Mouse (Mus musculus) CH12.LX (cell line): Measurements from ENCODE around the gene Lair1. TPM values are rescaled to one million over a fixed set of nuclear protein-coding genes. Genes with fewer than 3 reads are reported as not detected.
A peak's percentile ranks its signal among the peaks of the same experiment; 100 is the strongest.

Experiments
- DNase-seq: peaks from one replicate; pipeline ENCODE4 v3.0.0-alpha.2; 2013; ENCODE audit errors: extremely low read depth
- H3K27ac ChIP-seq: 2 replicates; pipeline ENCODE4 v1.5.1; 2012; ENCODE audit warnings: low read depth, mild to moderate bottlenecking, control low read depth, moderate library complexity; ENCODE audit not compliant: insufficient read depth
- H3K27me3 ChIP-seq: replicated peaks from 2 replicates; pipeline ENCODE3; 2012; ENCODE audit warnings: inconsistent platforms
- H3K36me3 ChIP-seq, 2 experiments: replicated peaks in 1 of 2; 2 replicates each; pipeline versions ENCODE3 to v1.6.1; 2012; ENCODE audit warnings: inconsistent platforms in 1 of 2, low read length in 1 of 2, mild to moderate bottlenecking in 1 of 2, mixed read lengths in 1 of 2, moderate library complexity in 1 of 2; ENCODE audit not compliant: control insufficient read depth in 1 of 2, insufficient read depth in 1 of 2
- H3K4me1 ChIP-seq, 2 experiments: 2 replicates each; pipeline ENCODE4 v1.6.1; 2012; ENCODE audit warnings: inconsistent platforms in 1 of 2, moderate library complexity in 1 of 2; ENCODE audit not compliant: insufficient read depth in 2 of 2, control insufficient read depth in 1 of 2
- H3K4me2 ChIP-seq: 2 replicates; pipeline ENCODE4 v1.6.1; 2012; ENCODE audit warnings: low read depth, mild to moderate bottlenecking, control low read depth; ENCODE audit not compliant: poor library complexity, insufficient read depth, severe bottlenecking
- H3K4me3 ChIP-seq, 3 experiments: fragments of 150-350 bp in 1 of 3; sonication (generic) in 1 of 3; replicated peaks in 1 of 3; 2 replicates each; pipeline versions ENCODE3 to v1.5.1; 2011 to 2012; ENCODE audit warnings: low read depth in 2 of 3, low read length in 2 of 3, mild to moderate bottlenecking in 2 of 3, moderate library complexity in 2 of 3, control low read depth in 1 of 3, improper control_type of control experiment in 1 of 3, inconsistent platforms in 1 of 3, mixed read lengths in 1 of 3; ENCODE audit not compliant: poor library complexity in 1 of 3
- H3K79me2 ChIP-seq: replicated peaks from 2 replicates; pipeline ENCODE4 v1.6.1; 2012; ENCODE audit warnings: mild to moderate bottlenecking, moderate library complexity; ENCODE audit not compliant: control insufficient read depth, poor library complexity, insufficient read depth, severe bottlenecking; ENCODE audit errors: extremely low read depth
- H3K9ac ChIP-seq: 2 replicates; pipeline ENCODE4 v1.6.1; 2012; ENCODE audit warnings: low read depth, mild to moderate bottlenecking, control low read depth, moderate library complexity; ENCODE audit not compliant: insufficient read depth
- H3K9me3 ChIP-seq: replicated peaks from 2 replicates; pipeline ENCODE3; 2012; ENCODE audit warnings: low read length, inconsistent platforms, mixed read lengths
- BHLHE40 ChIP-seq: IDR thresholded peaks from 2 replicates; pipeline ENCODE4 v1.6.1; 2011; ENCODE audit warnings: mild to moderate bottlenecking, low read depth, low read length, improper control_type of control experiment
- CTCF ChIP-seq, 2 experiments: IDR thresholded peaks in 1 of 2; conservative IDR thresholded peaks in 1 of 2; 2 replicates each; pipeline ENCODE4 v1.5.1; 2011 to 2012; ENCODE audit warnings: low read depth in 2 of 2, low read length in 2 of 2, improper control_type of control experiment in 1 of 2, inconsistent platforms in 1 of 2, mild to moderate bottlenecking in 1 of 2, moderate library complexity in 1 of 2
- GABPA ChIP-seq: IDR thresholded peaks from 2 replicates; pipeline ENCODE4 v1.6.1; 2012; ENCODE audit warnings: low read depth, low read length, improper control_type of control experiment, inconsistent platforms; ENCODE audit not compliant: insufficient replicate concordance
- HCFC1 ChIP-seq: IDR thresholded peaks from 2 replicates; pipeline ENCODE4 v1.6.1; 2012; ENCODE audit warnings: low read depth, mild to moderate bottlenecking, inconsistent platforms, low read length, improper control_type of control experiment
- MAFK ChIP-seq: IDR thresholded peaks from 2 replicates; pipeline ENCODE4 v1.6.1; 2011; ENCODE audit warnings: low read length, improper control_type of control experiment; ENCODE audit not compliant: insufficient replicate concordance
- MEF2A ChIP-seq: IDR thresholded peaks from 2 replicates; pipeline ENCODE4 v1.6.1; 2014; ENCODE audit warnings: low read depth, mild to moderate bottlenecking, inconsistent platforms, low read length, improper control_type of control experiment, borderline replicate concordance
- NELFE ChIP-seq: IDR thresholded peaks from 2 replicates; pipeline ENCODE4 v1.6.1; 2011; ENCODE audit warnings: low read depth, low read length, improper control_type of control experiment
- PAX5 ChIP-seq: IDR thresholded peaks from 2 replicates; pipeline ENCODE4 v1.6.1; 2012; ENCODE audit warnings: low read length, inconsistent platforms, mixed read lengths
- RAD21 ChIP-seq: IDR thresholded peaks from 2 replicates; pipeline ENCODE4 v1.6.1; 2011; ENCODE audit warnings: low read depth, mild to moderate bottlenecking, low read length, improper control_type of control experiment, moderate library complexity
- SIN3A ChIP-seq: IDR thresholded peaks from 2 replicates; pipeline ENCODE4 v1.6.1; 2012; ENCODE audit warnings: low read length, improper control_type of control experiment, inconsistent platforms
- SMC3 ChIP-seq: IDR thresholded peaks from 2 replicates; pipeline ENCODE4 v1.6.1; 2011; ENCODE audit warnings: low read depth, low read length, improper control_type of control experiment
- USF1 ChIP-seq: IDR thresholded peaks from 2 replicates; pipeline ENCODE4 v1.6.1; 2014; ENCODE audit warnings: low read depth, mild to moderate bottlenecking, inconsistent platforms, low read length, improper control_type of control experiment
- USF2 ChIP-seq: conservative IDR thresholded peaks from 2 replicates; pipeline ENCODE4 v1.6.1; 2011; ENCODE audit warnings: low read depth, low read length, improper control_type of control experiment
- ZKSCAN1 ChIP-seq: IDR thresholded peaks from 2 replicates; pipeline ENCODE4 v1.6.1; 2012; ENCODE audit warnings: low read depth, inconsistent platforms, low read length, improper control_type of control experiment, borderline replicate concordance
- ZNF384 ChIP-seq: IDR thresholded peaks from 2 replicates; pipeline ENCODE4 v1.6.1; 2012; ENCODE audit warnings: low read depth, low read length, improper control_type of control experiment, inconsistent platforms
- dilution Hi-C: fragments of 300-500 bp; cut with MboI; formaldehyde crosslinking; loops from 2 replicates; pipeline ENCODE4 v1.14.3; 2020; ENCODE audit warnings: low sequenced_read_pairs; ENCODE audit not compliant: extremely low pct_unique_long_range_greater_than_20kb, extremely low pct_ligation_motif_present
- in situ Hi-C: fragments of 300-500 bp; cut with MboI; formaldehyde crosslinking; loops from 3 replicates; pipeline ENCODE4 v1.14.3; 2019; ENCODE audit warnings: low sequenced_read_pairs, low pct_ligation_motif_present, low pct_unique_long_range_greater_than_20kb, mixed read lengths
- polyA plus RNA-seq: library from polyadenylated mRNA; unstranded; fragments of >175 nt; gene quantifications from 2 replicates; pipeline ENCODE4 v1.2.1, GENCODE M21; 2012; ENCODE audit warnings: low read depth; ENCODE audit not compliant: insufficient read length
- total RNA-seq, 2 experiments: library from RNA; depleted of rRNA; stranded (reverse); fragments of 300-350 nt in 1 of 2; fragments of >200 nt in 1 of 2; gene quantifications; 2 replicates each; pipeline ENCODE4 v1.2.3; 2012 to 2014

Gene Lair1
- total RNA-seq (2012; rRNA removed) (0.21 and 0.38 TPM in 2 replicates), total RNA-seq (2014; rRNA removed) (4.6 TPM in 2 replicates), polyA plus RNA-seq (3.1 and 4.0 TPM in 2 replicates)

DNA sequence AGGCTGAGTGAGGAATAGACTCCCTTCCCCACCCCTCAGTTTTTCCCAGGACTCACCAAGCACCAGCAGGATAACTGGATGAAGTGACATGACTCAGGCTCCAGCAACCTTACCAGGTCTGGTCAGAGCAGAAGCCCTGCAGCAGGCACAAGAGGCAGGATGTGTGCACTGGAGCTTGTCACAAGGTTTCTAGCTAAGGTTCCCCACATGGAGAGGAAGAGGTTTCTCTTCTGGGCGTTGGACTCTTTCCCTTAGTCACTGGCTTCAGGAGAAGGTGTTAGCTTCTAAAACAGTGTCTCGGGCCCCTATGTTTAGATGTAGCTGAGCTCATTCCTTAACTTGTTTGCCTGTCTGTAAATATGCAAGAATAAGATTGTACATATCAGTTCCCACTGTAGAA, at the start of gene Lair1:
Gene Lair1, minus strand, starts transcription at position 192 of the 400 bp plus-strand sequence.
- H3K79me2 ChIP-seq, result no peaks in the 10 kb centered on the region
- in situ Hi-C loops (no loop called here), dilution Hi-C loops (no loop called here)
- H3K36me3 ChIP-seq, result no peaks in the 10 kb centered on the region
- peaks cover 6 to 21% of the 10 kb centered on the region in 2 experiments; a peak in 3 of 4 replicates for H3K4me1 ChIP-seq
- peak; percentile 41 for DNase-seq
- H3K4me3 ChIP-seq, result no peak within 1 kb of the TSS
- H3K9me3 ChIP-seq, result no peaks in the 10 kb centered on the region
- H3K27me3 ChIP-seq, result no peaks in the 10 kb centered on the region
- H3K9ac ChIP-seq, result no peak within 1 kb of the TSS
- no peak within 1 kb of the TSS; the same call in 1 of the 2 replicates for H3K4me2 ChIP-seq
- no peak within 1 kb of the TSS for H3K27ac ChIP-seq
- no peak for TF ChIP-seq GABPA
- TF ChIP-seq USF1, result no peak
- no peak for TF ChIP-seq HCFC1
- no peak for TF ChIP-seq SMC3
- no peak for TF ChIP-seq ZKSCAN1
- TF ChIP-seq MEF2A, result no peak
- TF ChIP-seq, all 38 proteins: peak for 0

GRCm38 (mm10) chr7:4111766-4112165, 48.8 kb upstream of the Lair1 start:
- Histone ChIP-seq H3K4me1 (no peaks in the 10 kb centered on the region), H3K4me2 (no peak overlapping the region), H3K9ac (no peak overlapping the region), H3K36me3 (no peaks in the 10 kb centered on the region), H3K4me3 (no peak overlapping the region), H3K79me2 (no peaks in the 10 kb centered on the region), H3K27ac (no peak overlapping the region), H3K9me3 (no peaks in the 10 kb centered on the region), H3K27me3 (no peaks in the 10 kb centered on the region)
- dilution Hi-C loops, result no loop called here
- in situ Hi-C loops, result no loop called here
- no peak for TF ChIP-seq SMC3
- TF ChIP-seq GABPA, result no peak
- no peak for TF ChIP-seq USF2
- no peak for DNase-seq

- peak; percentile 58 for DNase-seq
- dilution Hi-C loops (no loop called here), in situ Hi-C loops (no loop called here)
- Histone ChIP-seq H3K4me2 (no peak overlapping the region), H3K27ac (no peak overlapping the region), H3K9ac (no peak overlapping the region), H3K9me3 (no peaks in the 10 kb centered on the region), H3K4me1 (peaks cover 0 to 7% of the 10 kb centered on the region in 2 experiments; a peak in 2 of 4 replicates), H3K36me3 (no peaks in the 10 kb centered on the region), H3K79me2 (no peaks in the 10 kb centered on the region), H3K4me3 (no peak overlapping the region), H3K27me3 (peaks cover 1% of the 10 kb centered on the region)
- TF ChIP-seq MAFK, result no peak
- TF ChIP-seq ZNF384, result peak; percentile 97
- TF ChIP-seq RAD21, result peak; percentile 35
- TF ChIP-seq SMC3, result peak; percentile 45; the same call in 1 of the 2 replicates
- peak; percentile 68 to 77 for TF ChIP-seq CTCF (conservative IDR thresholded peaks at IDR 0.05 in 1 of 2, IDR thresholded peaks at IDR 0.05 in 1 of 2; ENCODE audit: low read depth in 2 of 2, low read length in 2 of 2)
- TF ChIP-seq SIN3A, result no peak
- TF ChIP-seq NELFE, result no peak
- no peak for TF ChIP-seq PAX5
- TF ChIP-seq BHLHE40, result no peak
Measured at GRCm38 (mm10) chr7:4103411-4103810, 40.4 kb upstream of the Lair1 start.
